Mouse (Mus musculus): ENCODE data around the gene Zfp811.
"Not testable (repeated sequence)": the region's sequence is repeated elsewhere in the genome, so short reads cannot be mapped to it uniquely, and the experiment has no call there.

Gene Zfp811

DNA sequence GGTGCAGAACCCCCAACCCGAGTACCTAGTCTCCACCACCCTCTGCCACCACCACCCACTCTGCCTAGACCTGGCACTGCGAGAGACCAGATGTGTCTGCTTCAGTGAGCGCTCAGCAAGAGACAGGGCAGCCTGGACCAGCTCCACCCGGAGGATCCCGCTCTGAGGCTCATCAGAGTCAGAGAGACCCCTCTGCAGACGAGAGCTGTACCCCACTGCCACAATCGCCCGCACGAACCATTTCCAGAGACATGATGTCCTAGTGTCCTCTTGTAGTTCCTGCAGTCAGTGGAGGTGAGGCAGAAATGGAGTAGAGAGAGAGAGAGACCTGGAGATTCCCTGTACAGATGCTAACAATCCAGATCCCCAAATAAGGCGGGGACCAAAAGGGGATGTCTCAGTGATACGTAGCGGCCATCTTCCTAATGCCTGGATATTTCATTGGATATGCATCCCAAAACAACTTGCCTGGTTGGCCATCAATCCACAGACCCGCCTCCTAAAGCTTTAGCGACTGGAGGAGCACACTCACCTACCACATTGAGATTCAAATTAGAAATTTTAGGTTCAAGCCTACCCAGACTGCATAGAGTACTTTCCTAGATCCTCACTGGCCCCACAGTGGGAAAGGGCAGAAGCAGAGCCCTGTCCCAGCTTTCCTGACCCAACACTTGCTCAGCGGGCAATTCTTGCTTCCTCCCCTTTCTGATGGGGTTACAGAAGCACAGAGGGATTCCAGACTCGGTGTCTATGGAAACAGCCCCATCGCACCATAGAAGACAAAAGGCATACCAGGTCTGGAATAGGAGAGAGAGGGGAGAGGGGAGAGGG is at the start of gene Zfp811:
Gene Zfp811 (minus strand): TSS at position 388 of the 831 bp plus-strand sequence.
- peak; percentile 18 for DNase-seq (ENCODE audit: low read depth, low spot score)

DNA sequence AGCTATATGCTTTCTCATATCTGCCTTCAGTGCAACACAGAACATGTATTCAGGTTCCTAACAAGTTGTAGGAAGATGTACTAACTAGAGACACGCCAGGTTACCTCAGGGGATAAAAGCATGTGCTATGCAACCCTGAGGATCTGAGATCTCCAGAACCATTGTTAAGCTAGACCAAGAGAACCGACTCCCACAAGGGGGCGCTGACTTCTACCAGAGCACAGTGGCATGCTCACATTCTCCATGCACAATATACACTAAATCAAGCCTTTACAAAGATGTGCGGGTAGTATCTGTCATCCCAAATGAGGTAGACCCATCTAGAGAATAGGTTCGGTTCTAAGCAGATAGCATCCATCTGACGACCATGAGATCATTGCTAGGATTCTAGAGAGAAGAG is 47.0 kb upstream of the Zfp811 start:
- DNase-seq (ENCODE audit: low read depth, low spot score), result not testable (repeated sequence)

DNA sequence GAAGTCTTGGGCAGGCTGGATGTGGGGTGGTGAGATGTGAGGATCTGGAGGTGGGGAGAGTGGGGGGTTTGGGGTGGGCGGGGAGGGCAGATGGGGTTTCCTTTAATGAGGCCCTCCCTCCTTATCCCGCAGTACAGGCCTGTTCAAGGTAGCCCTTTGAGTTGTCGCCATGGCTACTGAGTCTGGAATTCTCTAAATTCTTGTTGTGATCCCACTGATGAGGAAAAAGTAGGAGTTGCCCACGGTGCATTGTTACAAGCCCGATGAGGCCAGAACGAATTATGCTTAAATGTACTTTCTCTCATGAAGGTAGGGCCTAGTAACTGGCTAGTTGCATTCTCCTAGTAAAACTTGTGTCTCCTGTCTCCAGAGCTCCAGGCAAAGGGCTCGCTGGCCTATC is 41.9 kb upstream of the Zfp811 start:
- no peak for DNase-seq (ENCODE audit: low read depth, low spot score)

DNA sequence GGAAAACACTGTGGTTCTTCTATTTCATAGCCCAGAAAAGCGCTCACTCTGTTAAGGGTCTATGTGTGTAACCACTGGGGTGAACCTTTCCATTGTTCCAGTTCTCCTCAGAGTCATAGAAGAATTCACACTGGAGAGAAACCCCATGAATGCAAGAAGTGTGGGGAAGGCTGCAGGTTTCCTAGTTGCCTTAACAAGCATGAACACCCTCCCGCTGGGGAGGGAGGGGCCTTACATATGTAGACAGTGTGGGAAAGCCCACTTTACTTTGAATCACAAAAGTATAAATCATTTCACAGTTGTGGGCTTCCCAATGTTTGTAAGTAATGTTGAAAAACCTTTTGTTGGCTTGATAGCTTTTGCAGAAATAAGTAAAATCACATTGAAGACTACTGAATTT is 31.7 kb upstream of the Zfp811 start:
- no peak for DNase-seq (ENCODE audit: low read depth, low spot score)

DNA sequence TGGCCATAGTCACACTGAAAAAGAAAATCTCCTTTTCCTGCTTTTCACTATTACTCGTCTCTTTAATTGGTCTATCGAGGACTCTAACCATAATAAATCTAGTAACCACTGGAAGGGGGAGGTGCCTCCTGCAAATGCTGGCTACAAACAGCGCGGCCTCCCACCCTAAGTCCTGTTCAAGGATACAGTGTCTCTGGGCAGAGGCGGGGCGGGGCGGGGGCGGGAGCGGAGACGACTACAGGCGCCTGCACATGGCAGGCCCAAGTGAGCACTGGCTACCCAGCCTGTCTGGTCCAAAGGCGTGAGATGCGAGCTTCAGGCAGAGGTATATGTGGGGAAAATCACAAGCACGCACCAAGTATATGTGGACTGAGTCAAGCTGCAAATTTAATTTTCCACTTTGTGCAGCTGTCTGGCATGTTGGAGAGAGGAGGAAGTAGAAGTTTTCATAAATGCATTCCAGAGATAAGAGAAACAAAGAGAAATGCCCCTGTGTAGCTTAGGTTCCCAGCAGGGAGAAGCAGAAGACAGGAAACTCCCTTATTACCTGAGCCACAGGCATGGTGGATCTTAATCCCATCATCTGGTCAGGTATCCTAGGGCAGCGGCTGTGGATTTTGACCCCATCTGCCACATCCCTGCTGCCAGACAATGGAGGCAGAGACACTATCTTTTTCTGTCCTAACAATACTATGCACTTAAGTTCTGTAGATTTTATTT is 29.5 kb upstream of the Zfp811 start:
- no peak for DNase-seq (ENCODE audit: low read depth, low spot score)

DNA sequence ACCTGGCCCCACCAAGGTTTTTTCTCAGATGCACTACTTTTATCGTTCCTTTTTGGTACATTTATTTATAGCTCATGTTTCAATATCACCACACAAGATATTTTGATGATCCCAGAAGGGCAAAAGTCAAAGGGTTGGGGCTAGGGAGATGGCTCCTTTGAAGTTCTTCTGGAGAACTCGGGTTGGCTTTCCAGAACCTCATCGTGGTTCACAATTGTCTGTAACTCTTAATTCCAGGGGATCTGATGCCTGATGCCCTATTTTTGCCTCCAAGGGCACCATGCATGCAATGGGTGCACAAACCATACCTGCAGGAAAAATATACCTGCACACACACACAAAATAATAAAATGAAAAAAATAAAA is 20.7 kb upstream of the Zfp811 start:
- DNase-seq (ENCODE audit: low read depth, low spot score), result no peak

DNA sequence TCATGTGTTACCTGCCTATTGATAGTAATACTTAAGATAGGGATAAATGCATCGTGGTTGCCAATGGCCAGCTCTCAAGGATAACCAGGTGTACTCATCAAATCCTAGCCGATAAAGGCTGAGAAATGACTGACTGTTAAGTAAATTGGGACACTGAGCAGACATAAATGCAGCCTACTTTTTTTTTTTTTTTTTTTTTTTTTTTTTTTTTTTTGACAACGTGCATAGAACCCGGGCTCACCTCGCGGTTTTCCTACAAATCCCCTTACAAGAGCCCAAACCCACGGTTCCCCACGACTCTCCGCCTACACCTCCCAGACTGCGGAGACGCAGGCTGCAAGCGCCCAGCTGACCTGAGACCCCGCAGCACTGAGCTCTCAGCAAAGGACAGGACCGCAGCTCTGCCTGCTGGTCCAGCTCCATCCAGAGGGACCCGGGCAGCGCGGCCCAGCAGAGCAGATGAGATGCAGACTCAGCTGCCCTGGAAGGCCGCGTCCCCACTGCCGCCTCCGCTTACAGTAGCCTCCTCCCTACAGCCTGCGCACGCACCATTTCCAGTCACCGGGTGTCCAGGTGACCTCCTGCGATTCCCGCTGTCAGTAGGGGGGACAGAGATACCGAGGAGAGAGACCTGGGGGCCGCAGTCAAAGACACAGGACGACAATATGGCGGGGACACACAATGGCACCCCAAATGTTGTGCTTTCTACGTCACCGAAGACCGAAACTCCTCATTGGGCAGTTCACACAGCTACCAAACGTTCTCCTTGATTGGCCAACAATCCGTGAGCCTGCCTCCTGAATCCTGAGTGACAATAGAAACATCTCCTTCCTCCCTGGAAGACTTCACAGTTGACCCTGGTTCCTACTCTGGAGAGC is 20.0 kb upstream of the Zfp811 start, which contains the start of gene Zfp799:
Gene Zfp799 (minus strand): TSS at position 722 of the 878 bp plus-strand sequence.
- peak; percentile 67 for DNase-seq (ENCODE audit: low read depth, low spot score)

DNA sequence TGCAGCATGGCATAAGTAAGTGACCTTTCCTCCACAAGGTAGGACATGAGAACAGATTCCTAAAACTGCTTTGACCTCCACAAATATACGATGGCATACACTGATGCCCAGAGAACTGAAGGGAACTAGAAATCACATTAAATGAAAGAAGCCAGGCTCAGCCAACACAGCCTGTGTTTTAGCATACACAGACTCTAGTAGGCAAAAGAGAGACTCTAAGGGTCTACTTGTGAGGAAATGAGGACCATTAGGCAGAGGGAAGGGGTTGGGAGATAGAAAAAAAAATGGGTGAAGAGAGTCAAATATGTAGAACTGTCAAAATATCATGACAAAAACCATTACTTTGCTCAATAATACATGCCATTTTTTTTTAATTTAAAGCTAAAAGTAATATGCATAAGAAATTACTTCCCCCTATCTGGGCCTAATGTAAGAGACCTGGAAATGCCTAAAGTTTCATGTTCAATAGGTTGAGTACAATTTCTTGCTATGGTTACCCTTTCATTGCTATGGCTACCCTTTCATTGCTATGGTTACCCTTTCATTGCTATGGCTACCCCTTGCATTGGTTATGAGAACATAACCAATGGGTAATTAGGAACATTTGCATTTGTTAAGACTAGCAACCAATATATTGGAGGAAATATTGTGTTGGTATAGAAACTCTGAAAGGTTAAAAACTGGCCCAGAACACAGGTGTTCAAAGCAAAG is 6.5 kb upstream of the Zfp811 start:
- no peak for DNase-seq (ENCODE audit: low read depth, low spot score)

DNA sequence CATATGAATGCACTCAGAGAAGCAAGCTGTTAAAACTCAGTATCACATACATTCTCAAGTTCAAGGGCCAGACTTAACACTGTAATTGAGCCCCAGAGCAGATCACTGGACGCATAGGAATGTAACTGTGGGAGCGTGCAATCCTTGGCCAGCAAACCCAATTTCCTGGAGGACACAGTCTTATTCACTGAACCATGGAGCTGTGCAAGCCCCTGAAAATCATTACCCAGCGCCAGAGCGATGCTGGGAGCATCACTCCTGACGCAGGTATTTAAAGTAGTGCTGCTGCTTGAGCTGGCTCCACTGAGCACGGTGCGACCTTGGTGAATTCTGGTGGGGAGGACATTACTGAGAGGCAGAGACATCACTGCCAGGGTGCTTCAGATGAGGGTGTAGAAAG is 4.4 kb upstream of the Zfp811 start:
- DNase-seq (ENCODE audit: low read depth, low spot score), result no peak

DNA sequence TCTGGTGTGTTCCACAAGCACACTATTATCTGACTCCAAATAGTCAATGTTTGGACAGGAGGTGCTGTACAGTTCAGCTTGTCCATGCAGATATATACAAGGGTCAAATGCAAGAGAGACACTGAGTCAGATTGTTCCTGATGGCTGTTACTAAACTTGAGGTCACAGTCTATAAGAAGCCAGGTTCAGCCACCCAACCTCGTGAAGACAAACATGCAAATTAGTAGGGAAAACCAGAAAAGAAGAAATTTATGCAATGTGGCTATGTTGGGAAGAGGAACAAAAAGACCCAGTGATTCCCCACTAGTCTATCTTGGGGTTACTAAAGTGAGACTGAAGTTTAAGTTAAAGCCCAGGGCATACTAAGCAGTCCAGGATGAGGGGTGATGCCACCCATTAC is 917 bp upstream of the Zfp811 start:
- no peak for DNase-seq (ENCODE audit: low read depth, low spot score)

DNA sequence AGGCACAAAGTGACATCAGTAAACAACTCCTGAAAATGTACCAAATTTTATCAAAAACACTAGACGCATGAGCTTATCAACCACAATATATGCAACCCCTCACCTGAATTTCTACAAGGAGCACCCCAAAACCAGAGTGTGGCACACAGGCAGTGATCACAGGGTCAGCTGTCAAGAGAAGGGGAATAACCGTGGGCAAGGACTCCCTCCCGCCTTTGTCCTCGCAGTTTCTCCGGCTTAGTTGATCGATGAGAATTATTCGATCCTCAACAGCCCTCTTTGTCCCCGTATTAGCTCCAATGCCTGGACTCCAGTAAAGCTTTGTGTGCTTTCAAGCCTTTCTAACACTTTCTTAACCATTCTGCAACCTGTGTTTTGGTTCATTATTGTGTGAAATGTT is 810 bp downstream of the Zfp811 start:
- no peak for DNase-seq (ENCODE audit: low read depth, low spot score)

DNA sequence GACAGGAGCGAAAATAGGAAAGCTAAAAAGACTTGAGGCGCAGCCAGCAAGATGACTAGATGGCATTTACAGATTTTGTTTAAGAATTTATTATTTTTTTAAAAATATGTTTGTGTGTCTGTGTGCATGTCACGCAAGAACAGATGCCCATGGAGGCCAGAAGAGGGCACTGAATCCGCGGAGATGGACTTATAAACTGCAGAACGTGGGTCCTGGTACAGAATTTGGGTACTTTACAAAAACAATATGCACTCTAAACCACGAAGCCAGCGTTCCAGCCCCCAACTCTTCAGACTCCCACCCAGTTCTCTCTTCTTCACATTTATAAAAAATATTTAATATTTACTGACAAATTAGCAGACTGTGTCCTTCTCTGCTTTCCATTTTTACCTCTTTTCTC is 20.5 kb downstream of the Zfp811 start:
- no peak for DNase-seq (ENCODE audit: low read depth, low spot score)

DNA sequence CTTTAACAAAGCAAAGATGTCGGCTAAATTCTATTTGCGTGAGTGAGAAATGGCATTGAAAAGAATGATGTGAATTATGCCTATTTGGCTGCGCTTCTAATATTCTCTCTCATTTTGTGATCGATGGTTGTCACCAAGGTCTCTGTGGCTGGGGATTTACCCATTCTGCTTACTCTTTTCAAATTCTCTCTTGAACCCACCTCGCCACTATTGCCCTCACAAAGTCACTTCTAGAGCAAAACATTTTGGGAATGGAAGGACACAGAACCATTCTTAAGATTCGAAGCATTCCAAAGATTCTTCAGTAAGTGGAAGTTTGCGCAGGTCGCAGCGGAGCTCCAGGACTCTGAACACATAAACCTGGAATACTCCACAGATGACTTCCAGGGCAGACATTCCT is 21.2 kb downstream of the Zfp811 start:
- no peak for DNase-seq (ENCODE audit: low read depth, low spot score)

DNA sequence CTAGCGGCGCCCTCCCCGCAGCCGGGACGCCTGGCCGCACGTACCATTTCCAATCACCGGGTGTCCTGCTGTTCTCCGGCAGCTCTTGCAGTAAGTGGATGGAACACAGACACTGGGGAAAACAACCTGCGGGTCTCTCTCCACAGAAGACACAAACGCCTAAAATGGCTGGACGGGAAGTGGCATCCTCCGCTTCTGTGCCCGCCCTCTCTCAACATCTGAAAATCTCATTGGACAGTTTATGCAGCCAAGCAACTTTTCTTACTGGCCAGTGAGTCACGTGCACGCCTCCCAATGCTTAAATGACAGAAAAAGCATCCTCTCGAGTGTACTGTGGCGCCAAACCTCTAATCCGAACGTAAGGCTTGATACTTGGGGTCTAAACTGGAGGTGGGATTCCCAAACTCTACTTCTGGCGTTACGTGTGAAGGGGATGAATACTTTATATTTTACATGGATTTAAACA is 21.6 kb downstream of the Zfp811 start, which contains the start of gene Zfp871:
Gene Zfp871 (minus strand): TSS at position 194 of the 466 bp plus-strand sequence.
- peak; percentile 79 for DNase-seq (ENCODE audit: low read depth, low spot score)

DNA sequence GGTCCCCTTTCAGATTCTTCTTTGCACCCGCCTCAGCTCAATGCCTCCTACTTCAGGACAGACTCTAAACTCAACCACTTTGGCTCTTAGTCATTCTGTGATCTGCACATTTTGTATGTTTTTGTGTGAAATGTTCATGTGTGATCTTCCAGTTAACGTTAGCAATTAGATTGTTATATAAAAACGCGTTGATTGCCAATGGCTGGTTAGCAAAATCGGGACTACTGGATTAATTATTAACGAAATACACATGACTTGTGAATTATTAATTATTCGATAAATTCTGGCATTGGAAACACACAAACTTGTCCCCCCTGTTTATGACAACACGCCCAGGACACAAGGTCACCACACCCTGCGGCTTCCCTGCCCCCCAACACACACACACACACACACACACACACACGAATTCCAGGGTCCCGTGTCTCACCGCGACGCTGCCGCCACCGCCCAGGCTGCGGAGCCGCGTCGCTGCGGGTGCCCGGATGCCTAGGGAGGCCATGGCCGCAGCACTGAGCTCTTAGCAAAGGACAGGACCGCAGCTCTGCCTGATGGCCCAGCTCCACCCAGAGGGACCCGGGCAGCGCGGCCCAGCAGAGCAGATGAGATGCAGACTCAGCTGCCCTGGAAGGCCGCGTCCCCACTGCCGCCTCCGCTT is 22.2 kb downstream of the Zfp811 start:
- peak; percentile 13 for DNase-seq (ENCODE audit: low read depth, low spot score)

DNA sequence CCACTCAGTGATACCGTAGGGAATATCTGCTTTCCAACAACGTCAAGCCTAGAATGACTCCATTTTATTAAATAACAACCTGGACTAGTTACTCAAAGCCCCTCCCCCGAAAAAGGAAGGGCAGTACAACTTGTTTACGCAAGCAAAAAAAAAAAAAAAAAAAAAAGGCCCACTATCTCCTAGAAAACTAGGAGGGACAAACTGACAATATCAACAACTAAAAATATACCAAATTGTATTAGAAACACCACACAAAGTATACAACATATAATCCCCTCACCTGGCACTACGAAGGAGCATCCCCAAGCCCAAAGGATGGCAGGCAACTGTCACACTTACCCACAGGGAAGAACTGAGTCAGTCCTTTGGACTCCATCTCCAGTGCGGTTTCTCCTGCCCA is 22.8 kb downstream of the Zfp811 start:
- no peak for DNase-seq (ENCODE audit: low read depth, low spot score)

DNA sequence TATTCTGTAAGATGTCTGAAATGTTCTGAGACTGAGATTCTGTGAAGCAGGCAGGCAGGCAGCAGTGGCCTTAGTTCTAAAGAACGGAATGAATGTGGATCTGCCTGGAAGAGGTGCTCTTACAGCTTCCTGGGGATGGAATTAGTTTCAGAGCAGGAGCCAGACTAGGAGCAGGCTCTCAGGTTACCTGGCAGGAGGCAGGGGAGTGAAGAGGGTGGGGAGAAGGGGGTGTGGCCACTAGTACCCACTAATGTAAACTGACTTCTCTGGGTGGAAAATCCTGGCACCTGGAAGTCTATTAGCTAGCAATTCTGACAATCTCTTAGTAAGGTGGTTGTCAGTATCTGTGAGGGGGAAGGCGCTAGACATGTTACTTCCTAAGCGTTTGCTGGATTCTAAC is 24.1 kb downstream of the Zfp811 start:
- DNase-seq (ENCODE audit: low read depth, low spot score), result no peak

DNA sequence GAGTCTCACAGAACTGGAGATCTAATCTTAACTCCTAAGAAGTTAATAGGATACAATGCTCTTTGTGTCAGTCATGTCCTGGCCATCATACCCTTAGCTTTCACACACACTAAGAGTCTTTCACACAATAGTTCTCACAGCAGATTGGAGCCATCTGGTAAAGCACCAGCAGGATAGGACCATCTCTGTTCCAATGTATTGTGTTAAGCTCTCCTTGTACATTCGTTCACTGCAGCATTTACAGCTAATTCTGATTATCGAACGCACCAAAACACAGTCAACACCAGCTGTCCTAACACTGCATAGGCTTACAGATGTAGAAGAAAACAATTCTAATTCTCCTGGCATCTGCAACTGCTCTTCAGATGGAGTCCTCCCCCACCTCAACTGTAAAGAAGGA is 32.2 kb downstream of the Zfp811 start:
- no peak for DNase-seq (ENCODE audit: low read depth, low spot score)

DNA sequence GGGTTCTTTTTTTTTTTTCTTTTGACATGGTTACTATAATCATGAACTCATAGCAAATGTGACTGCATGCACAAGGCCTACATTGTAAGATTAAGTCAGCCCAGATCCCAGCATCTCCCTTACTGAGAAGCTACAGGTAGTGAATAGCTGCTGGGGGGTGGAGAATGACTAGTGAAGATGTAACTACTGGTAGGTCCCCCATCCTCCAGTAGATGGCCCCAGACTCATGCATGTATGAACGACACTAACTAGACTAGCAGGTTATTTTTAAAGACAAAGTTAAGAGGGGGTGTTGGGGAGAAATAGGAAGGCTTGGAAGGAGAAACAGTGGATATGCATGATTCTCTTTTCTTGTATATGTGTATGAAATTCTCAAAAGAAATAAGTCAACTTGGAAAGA is 38.5 kb downstream of the Zfp811 start:
- peak; percentile 8 for DNase-seq (ENCODE audit: low read depth, low spot score)

DNA sequence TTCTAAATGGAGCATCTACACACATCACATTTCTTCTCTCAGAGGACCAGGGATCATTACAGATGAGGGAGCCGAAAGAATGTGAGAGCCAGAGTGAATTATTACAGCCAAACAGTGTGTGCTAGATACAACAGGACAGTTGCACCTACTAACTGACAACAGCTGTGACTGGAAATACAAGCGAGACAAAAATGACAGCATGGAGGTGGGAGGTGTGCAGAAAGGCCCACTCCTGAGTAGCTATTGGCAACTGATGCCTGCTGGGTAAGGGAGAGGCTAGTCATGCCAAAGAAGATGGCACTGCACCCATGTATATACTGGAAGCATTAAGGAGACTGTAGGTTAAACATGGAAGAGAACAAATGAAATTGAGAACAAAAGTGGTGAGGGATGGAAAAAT is 43.3 kb downstream of the Zfp811 start:
- no peak for DNase-seq (ENCODE audit: low read depth, low spot score)

DNA sequence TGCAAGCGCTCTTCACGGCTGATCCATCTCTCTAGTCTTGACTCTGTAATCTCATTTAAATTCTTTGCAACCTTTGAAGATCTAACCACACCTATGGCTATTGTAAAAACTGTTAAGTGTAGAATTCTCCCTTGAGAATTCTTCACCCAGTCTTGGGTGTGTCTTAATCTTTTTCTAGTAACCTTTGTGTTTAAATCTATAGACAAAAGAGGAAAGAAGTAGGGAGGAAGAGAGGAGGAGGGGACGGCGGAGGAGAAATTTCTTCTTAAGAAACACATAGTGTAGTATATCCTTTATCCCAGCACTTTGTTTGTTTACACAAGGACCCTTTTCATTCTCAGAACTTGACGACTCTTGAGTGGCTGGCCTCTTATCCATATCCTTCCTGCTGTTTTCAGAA is 52.4 kb downstream of the Zfp811 start:
- DNase-seq (ENCODE audit: low read depth, low spot score), result no peak

Data from retina, adult 2 months (tissue).